Mouse (Mus musculus): Measurements from ENCODE around the gene Gsx2.

Gsx2 gene

GRCm38 (mm10) chr5:75073167-75073566 lies 2.2 kb upstream of the Gsx2 start:
- no peak overlapping the region for H3K4me3 ChIP-seq (replicated peaks; ENCODE audit: low read length)
- H3K27me3 ChIP-seq (ENCODE audit: insufficient read depth, low read length) = peaks cover 94% of the 10 kb centered on the region
- TF ChIP-seq CTCF (conservative IDR thresholded peaks at IDR 0.05; ENCODE audit: low read length) = no peak
- TF ChIP-seq POU5F1 (IDR thresholded peaks at IDR 0.05; ENCODE audit: borderline replicate concordance, low read length) = no peak
- no peak for TF ChIP-seq NANOG (IDR thresholded peaks at IDR 0.05; ENCODE audit: borderline replicate concordance, low read length)
- H3K4me1 ChIP-seq (replicated peaks; ENCODE audit: low read depth, low read length) = peaks cover 63% of the 10 kb centered on the region
- H3K9me3 ChIP-seq (ENCODE audit: low read length) = no peaks in the 10 kb centered on the region
- H3K36me3 ChIP-seq (ENCODE audit: insufficient read depth, low read length) = no peaks in the 10 kb centered on the region

GRCm38 (mm10) chr5:75073684-75074083 lies 1.7 kb upstream of the Gsx2 start:
- TF ChIP-seq CTCF (conservative IDR thresholded peaks at IDR 0.05; ENCODE audit: low read length) = no peak
- no peak for TF ChIP-seq NANOG (IDR thresholded peaks at IDR 0.05; ENCODE audit: borderline replicate concordance, low read length)
- no peak for TF ChIP-seq POU5F1 (IDR thresholded peaks at IDR 0.05; ENCODE audit: borderline replicate concordance, low read length)
- H3K36me3 ChIP-seq (ENCODE audit: insufficient read depth, low read length) = no peaks in the 10 kb centered on the region
- H3K9me3 ChIP-seq (ENCODE audit: low read length) = no peaks in the 10 kb centered on the region
- H3K27me3 ChIP-seq (ENCODE audit: insufficient read depth, low read length) = peaks cover 94% of the 10 kb centered on the region
- H3K4me3 ChIP-seq (replicated peaks; ENCODE audit: low read length) = no peak overlapping the region
- H3K4me1 ChIP-seq (replicated peaks; ENCODE audit: low read depth, low read length) = peaks cover 59% of the 10 kb centered on the region

GRCm38 (mm10) chr5:75074132-75074531 lies 1.3 kb upstream of the Gsx2 start:
- Histone ChIP-seq H3K4me1 (replicated peaks; ENCODE audit: low read depth, low read length) (peaks cover 58% of the 10 kb centered on the region), H3K9me3 (ENCODE audit: low read length) (no peaks in the 10 kb centered on the region), H3K36me3 (ENCODE audit: insufficient read depth, low read length) (no peaks in the 10 kb centered on the region), H3K4me3 (replicated peaks; ENCODE audit: low read length) (no peak overlapping the region), H3K27me3 (ENCODE audit: insufficient read depth, low read length) (peaks cover 94% of the 10 kb centered on the region)
- no peak for TF ChIP-seq NANOG (IDR thresholded peaks at IDR 0.05; ENCODE audit: borderline replicate concordance, low read length)

GRCm38 (mm10) chr5:75074537-75075382 lies 641 bp upstream of the Gsx2 start:
- no peak for TF ChIP-seq POU5F1 (IDR thresholded peaks at IDR 0.05; ENCODE audit: borderline replicate concordance, low read length)
- no peak for TF ChIP-seq NANOG (IDR thresholded peaks at IDR 0.05; ENCODE audit: borderline replicate concordance, low read length)
- TF ChIP-seq CTCF (conservative IDR thresholded peaks at IDR 0.05; ENCODE audit: low read length) = no peak
- peaks cover 95% of the 10 kb centered on the region for H3K27me3 ChIP-seq (ENCODE audit: insufficient read depth, low read length)

GRCm38 (mm10) chr5:75076326-75077050 lies 1.1 kb downstream of the Gsx2 start:
- Histone ChIP-seq H3K4me3 (replicated peaks; ENCODE audit: low read length) (peak overlapping the region; percentile 66), H3K36me3 (ENCODE audit: insufficient read depth, low read length) (no peaks in the 10 kb centered on the region), H3K9me3 (ENCODE audit: low read length) (no peaks in the 10 kb centered on the region), H3K27me3 (ENCODE audit: insufficient read depth, low read length) (peaks cover 99% of the 10 kb centered on the region), H3K4me1 (replicated peaks; ENCODE audit: low read depth, low read length) (peaks cover 55% of the 10 kb centered on the region)
- TF ChIP-seq CTCF (conservative IDR thresholded peaks at IDR 0.05; ENCODE audit: low read length) (no peak), POU5F1 (IDR thresholded peaks at IDR 0.05; ENCODE audit: borderline replicate concordance, low read length) (no peak), NANOG (IDR thresholded peaks at IDR 0.05; ENCODE audit: borderline replicate concordance, low read length) (no peak)

More at GRCm38 (mm10) chr5:75074537-75075382, 641 bp upstream of the Gsx2 start:
- H3K4me3 ChIP-seq (replicated peaks; ENCODE audit: low read length) = peak overlapping the region; percentile 66; the same call in 1 of the 2 replicates
- H3K9me3 ChIP-seq (ENCODE audit: low read length) = no peaks in the 10 kb centered on the region
- no peaks in the 10 kb centered on the region for H3K36me3 ChIP-seq (ENCODE audit: insufficient read depth, low read length)
- peaks cover 58% of the 10 kb centered on the region for H3K4me1 ChIP-seq (replicated peaks; ENCODE audit: low read depth, low read length)

- TF ChIP-seq CTCF (conservative IDR thresholded peaks at IDR 0.05; ENCODE audit: low read length) (no peak), POU5F1 (IDR thresholded peaks at IDR 0.05; ENCODE audit: borderline replicate concordance, low read length) (no peak), NANOG (IDR thresholded peaks at IDR 0.05; ENCODE audit: borderline replicate concordance, low read length) (no peak)
- peaks cover 55% of the 10 kb centered on the region for H3K4me1 ChIP-seq (replicated peaks; ENCODE audit: low read depth, low read length)
- H3K36me3 ChIP-seq (ENCODE audit: insufficient read depth, low read length) = no peaks in the 10 kb centered on the region
- peaks cover 97% of the 10 kb centered on the region for H3K27me3 ChIP-seq (ENCODE audit: insufficient read depth, low read length)
- H3K4me3 ChIP-seq (replicated peaks; ENCODE audit: low read length) = no peak overlapping the region
- H3K9me3 ChIP-seq (ENCODE audit: low read length) = no peaks in the 10 kb centered on the region
These were observed 1.6 kb downstream of the Gsx2 start for GRCm38 (mm10) chr5:75077051-75077380.

- TF ChIP-seq NANOG (IDR thresholded peaks at IDR 0.05; ENCODE audit: borderline replicate concordance, low read length) (no peak), CTCF (conservative IDR thresholded peaks at IDR 0.05; ENCODE audit: low read length) (no peak), POU5F1 (IDR thresholded peaks at IDR 0.05; ENCODE audit: borderline replicate concordance, low read length) (no peak)
- Histone ChIP-seq H3K36me3 (ENCODE audit: insufficient read depth, low read length) (no peaks in the 10 kb centered on the region), H3K9me3 (ENCODE audit: low read length) (no peaks in the 10 kb centered on the region), H3K4me3 (replicated peaks; ENCODE audit: low read length) (no peak overlapping the region), H3K27me3 (ENCODE audit: insufficient read depth, low read length) (peaks cover 96% of the 10 kb centered on the region), H3K4me1 (replicated peaks; ENCODE audit: low read depth, low read length) (peaks cover 73% of the 10 kb centered on the region)
These were observed 4.2 kb downstream of the Gsx2 start for GRCm38 (mm10) chr5:75079564-75079963.

- Histone ChIP-seq H3K4me3 (replicated peaks; ENCODE audit: low read length) (no peak overlapping the region), H3K4me1 (replicated peaks; ENCODE audit: low read depth, low read length) (peaks cover 70% of the 10 kb centered on the region), H3K27me3 (ENCODE audit: insufficient read depth, low read length) (peaks cover 80% of the 10 kb centered on the region), H3K36me3 (ENCODE audit: insufficient read depth, low read length) (no peaks in the 10 kb centered on the region), H3K9me3 (ENCODE audit: low read length) (no peaks in the 10 kb centered on the region)
- TF ChIP-seq POU5F1 (IDR thresholded peaks at IDR 0.05; ENCODE audit: borderline replicate concordance, low read length) (no peak), NANOG (IDR thresholded peaks at IDR 0.05; ENCODE audit: borderline replicate concordance, low read length) (no peak), CTCF (conservative IDR thresholded peaks at IDR 0.05; ENCODE audit: low read length) (no peak)
These were observed 7.0 kb downstream of the Gsx2 start for GRCm38 (mm10) chr5:75082439-75082838.

Measured in E14TG2a.4 (cell line).